Mouse (Mus musculus) ES-Bruce4 (cell line): ENCODE data around the gene Rmnd5b. TPM values are rescaled to one million over a fixed set of nuclear protein-coding genes. Genes with fewer than 3 reads are reported as not detected.
A peak's percentile ranks its signal among the peaks of the same experiment; 100 is the strongest.

Experiments
- H3K27ac ChIP-seq: 2 replicates; pipeline ENCODE4 v1.5.1; 2012; ENCODE audit warnings: low read length, inconsistent platforms; ENCODE audit not compliant: insufficient read depth
- H3K27me3 ChIP-seq: 2 replicates; pipeline ENCODE4 v1.6.1; 2012; ENCODE audit warnings: mild to moderate bottlenecking, low read length, inconsistent platforms; ENCODE audit not compliant: control insufficient read depth, poor library complexity, insufficient read depth, severe bottlenecking
- H3K36me3 ChIP-seq: 2 replicates; pipeline ENCODE4 v1.6.1; 2012; ENCODE audit warnings: inconsistent platforms, mild to moderate bottlenecking, low read length, moderate library complexity; ENCODE audit not compliant: control insufficient read depth, poor library complexity, insufficient read depth, severe bottlenecking
- H3K4me1 ChIP-seq: one replicate; pipeline ENCODE4 v1.8.1; 2011; ENCODE audit warnings: low read length; ENCODE audit not compliant: control insufficient read depth, insufficient read depth
- H3K4me3 ChIP-seq: 2 replicates; pipeline ENCODE4 v1.5.1; 2011; ENCODE audit warnings: low read depth, mild to moderate bottlenecking, low read length
- H3K9ac ChIP-seq: 2 replicates; pipeline ENCODE4 v1.6.1; 2012; ENCODE audit warnings: low read depth, mild to moderate bottlenecking, inconsistent platforms; ENCODE audit not compliant: poor library complexity, severe bottlenecking
- H3K9me3 ChIP-seq: replicated peaks from 2 replicates; pipeline ENCODE4 v1.6.1; 2012; ENCODE audit warnings: mild to moderate bottlenecking, low read length, inconsistent platforms; ENCODE audit not compliant: control insufficient read depth, poor library complexity, insufficient read depth, severe bottlenecking
- CTCF ChIP-seq: IDR thresholded peaks from one replicate; pipeline ENCODE4 v1.8.1; 2011; ENCODE audit warnings: low read depth, low read length
- EP300 ChIP-seq: IDR thresholded peaks from 2 replicates; pipeline ENCODE4 v1.6.1; 2011; ENCODE audit warnings: low read depth, low read length; ENCODE audit not compliant: insufficient read depth
- POLR2A ChIP-seq: IDR thresholded peaks from one replicate; pipeline ENCODE4 v1.8.1; 2011; ENCODE audit warnings: low read length; ENCODE audit not compliant: insufficient read depth
- polyA plus RNA-seq: library from polyadenylated mRNA; stranded (reverse); fragments of >200 nt; gene quantifications from 2 replicates; pipeline ENCODE4 v1.2.4, GENCODE M21; 2011; ENCODE audit warnings: low read depth; ENCODE audit not compliant: missing spikeins, insufficient read depth, insufficient read length

Rmnd5b gene
- polyA plus RNA-seq, 1 experiment = 20.2 TPM

GRCm38 (mm10) chr11:51658705-51659104 lies 23.0 kb upstream of the Rmnd5b start:
- no peak overlapping the region for H3K9ac ChIP-seq
- no peaks in the 10 kb centered on the region for H3K4me1 ChIP-seq
- no peak overlapping the region for H3K4me3 ChIP-seq
- no peaks in the 10 kb centered on the region for H3K27me3 ChIP-seq
- H3K9me3 ChIP-seq = no peaks in the 10 kb centered on the region
- no peak for TF ChIP-seq CTCF
- no peak for TF ChIP-seq POLR2A
- TF ChIP-seq EP300 = no peak
- H3K27ac ChIP-seq = peak overlapping the region; percentile 41
- H3K36me3 ChIP-seq = peaks cover 33% of the 10 kb centered on the region

GRCm38 (mm10) chr11:51658291-51658690 lies 22.6 kb upstream of the Rmnd5b start:
- H3K9me3 ChIP-seq = no peaks in the 10 kb centered on the region

GRCm38 (mm10) chr11:51656798-51657521 lies 21.3 kb upstream of the Rmnd5b start:
- TF ChIP-seq POLR2A (no peak), CTCF (no peak), EP300 (no peak)
- Histone ChIP-seq H3K4me3 (no peak overlapping the region), H3K27ac (peak overlapping the region; percentile 55), H3K27me3 (no peaks in the 10 kb centered on the region), H3K36me3 (peaks cover 33% of the 10 kb centered on the region), H3K9ac (no peak overlapping the region), H3K9me3 (no peaks in the 10 kb centered on the region), H3K4me1 (no peaks in the 10 kb centered on the region)

More at GRCm38 (mm10) chr11:51658291-51658690, 22.6 kb upstream of the Rmnd5b start:
- Histone ChIP-seq H3K27ac (peak overlapping the region; percentile 41), H3K9ac (no peak overlapping the region), H3K36me3 (peaks cover 33% of the 10 kb centered on the region), H3K27me3 (no peaks in the 10 kb centered on the region), H3K4me3 (no peak overlapping the region), H3K4me1 (no peaks in the 10 kb centered on the region)
- TF ChIP-seq CTCF (no peak), POLR2A (no peak), EP300 (no peak)

GRCm38 (mm10) chr11:51654891-51655290 lies 19.2 kb upstream of the Rmnd5b start:
- TF ChIP-seq CTCF = no peak
- TF ChIP-seq POLR2A = no peak
- Histone ChIP-seq H3K4me3 (no peak overlapping the region), H3K9me3 (no peaks in the 10 kb centered on the region), H3K9ac (no peak overlapping the region), H3K27ac (no peak overlapping the region), H3K4me1 (no peaks in the 10 kb centered on the region), H3K36me3 (peaks cover 33% of the 10 kb centered on the region), H3K27me3 (no peaks in the 10 kb centered on the region)

- H3K27me3 ChIP-seq = no peaks in the 10 kb centered on the region
- H3K4me1 ChIP-seq = no peaks in the 10 kb centered on the region
- H3K4me3 ChIP-seq = no peak overlapping the region
- TF ChIP-seq POLR2A (no peak), CTCF (no peak), EP300 (no peak)
- peaks cover 33% of the 10 kb centered on the region for H3K36me3 ChIP-seq
- no peaks in the 10 kb centered on the region for H3K9me3 ChIP-seq
- no peak overlapping the region for H3K27ac ChIP-seq
- no peak overlapping the region for H3K9ac ChIP-seq
Observed at GRCm38 (mm10) chr11:51653736-51654135, 18.0 kb upstream of the Rmnd5b start.

- peaks cover 1% of the 10 kb centered on the region for H3K4me1 ChIP-seq
- no peaks in the 10 kb centered on the region for H3K9me3 ChIP-seq
- no peak for TF ChIP-seq POLR2A
- TF ChIP-seq EP300 = no peak
- no peak for TF ChIP-seq CTCF
- H3K36me3 ChIP-seq = peaks cover 33% of the 10 kb centered on the region
- no peak overlapping the region for H3K27ac ChIP-seq
- H3K9ac ChIP-seq = no peak overlapping the region
- H3K4me3 ChIP-seq = no peak overlapping the region
- H3K27me3 ChIP-seq = no peaks in the 10 kb centered on the region
Observed at GRCm38 (mm10) chr11:51652889-51653418, 17.3 kb upstream of the Rmnd5b start.
